Mouse (Mus musculus) forebrain, embryonic 15.5 days (tissue): ENCODE results near the gene Xpo4. TPM values are rescaled to one million over a fixed set of nuclear protein-coding genes. Genes with fewer than 3 reads are reported as not detected.
"Not testable (repeated sequence)": the region's sequence is repeated elsewhere in the genome, so short reads cannot be mapped to it uniquely, and the experiment has no call there.

Source experiments
- ATAC-seq: fragments of 200-750 bp; cut with Nextera tagmentation; replicated peaks from 2 replicates; pipeline ENCODE4 v1.8.0; 2017; ENCODE audit warnings: mild to moderate bottlenecking, moderate TSS enrichment, moderate library complexity
- H3K27ac ChIP-seq: fragments of 300-500 bp; sonication (generic); replicated peaks from 2 replicates; pipeline ENCODE4 v1.5.1; 2015; ENCODE audit warnings: mild to moderate bottlenecking, inconsistent platforms
- H3K27me3 ChIP-seq: fragments of 300-500 bp; sonication (generic); 2 replicates; pipeline ENCODE4 v1.6.1; 2015; ENCODE audit warnings: inconsistent platforms
- H3K36me3 ChIP-seq: fragments of 300-500 bp; sonication (generic); 2 replicates; pipeline ENCODE4 v1.6.1; 2015; ENCODE audit warnings: mild to moderate bottlenecking, inconsistent platforms
- H3K4me1 ChIP-seq: fragments of 300-500 bp; sonication (generic); 2 replicates; pipeline ENCODE4 v1.6.1; 2015; ENCODE audit warnings: inconsistent platforms
- H3K4me2 ChIP-seq: fragments of 300-500 bp; sonication (generic); replicated peaks from 2 replicates; pipeline ENCODE4 v1.6.1; 2015; ENCODE audit warnings: mild to moderate bottlenecking, inconsistent platforms
- H3K4me3 ChIP-seq: fragments of 300-500 bp; sonication (generic); 2 replicates; pipeline ENCODE4 v1.5.1; 2015; ENCODE audit warnings: mild to moderate bottlenecking, inconsistent platforms
- H3K9ac ChIP-seq: fragments of 300-500 bp; sonication (generic); replicated peaks from 2 replicates; pipeline ENCODE4 v1.6.1; 2015; ENCODE audit warnings: mild to moderate bottlenecking, inconsistent platforms
- H3K9me3 ChIP-seq: fragments of 300-500 bp; sonication (generic); 2 replicates; pipeline ENCODE4 v1.6.1; 2016; ENCODE audit warnings: inconsistent platforms
- WGBS: fragments of 180-500 bp; shearing (Covaris S2); methylation state at CpG from one replicate; pipeline ENCODE4 v1.1.7; 2015; ENCODE audit warnings: mixed read lengths; 5-methylcytosine and 5-hydroxymethylcytosine counted together
- polyA plus RNA-seq: library from polyadenylated mRNA; unstranded; fragments of >200 nt; fragmentation: Nextera tagmentation; extraction: Ambion mirVana; gene quantifications from 2 replicates; pipeline ENCODE4 v1.2.1, GENCODE M21; 2015

Gene Xpo4
- polyA plus RNA-seq, 1 experiment from 2014 or later, result 14.9 TPM

DNA sequence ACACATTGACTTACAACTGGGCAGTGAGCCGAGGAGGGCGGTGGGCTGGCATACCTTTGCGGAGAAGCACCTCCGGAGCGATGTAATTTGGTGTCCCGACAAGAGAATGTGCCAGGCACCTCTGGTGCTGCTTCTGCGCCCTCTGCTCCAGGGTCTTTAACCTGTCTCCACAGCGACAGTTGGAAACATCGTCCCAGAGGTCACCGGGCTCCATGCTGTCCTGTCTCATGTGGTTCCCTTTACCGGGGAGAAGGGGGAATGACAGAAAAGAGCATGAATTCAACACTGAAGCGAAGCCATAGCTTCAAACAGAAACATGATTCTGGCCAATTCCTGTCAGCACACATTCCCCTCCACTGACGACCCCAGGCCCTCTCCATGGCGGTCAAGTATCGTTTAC, 30.8 kb upstream of the Xpo4 start:
- 91% methylated on average over 15 of the region's 15 CpGs for whole genome bisulfite sequencing
- Histone ChIP-seq H3K27me3 (no peaks in the 10 kb centered on the region), H3K4me2 (no peak overlapping the region), H3K4me1 (no peaks in the 10 kb centered on the region), H3K4me3 (no peak overlapping the region), H3K27ac (no peak overlapping the region), H3K9ac (no peak overlapping the region), H3K9me3 (no peaks in the 10 kb centered on the region), H3K36me3 (peaks cover 17% of the 10 kb centered on the region; the same call in 1 of the 2 replicates)
- no peak for ATAC-seq

DNA sequence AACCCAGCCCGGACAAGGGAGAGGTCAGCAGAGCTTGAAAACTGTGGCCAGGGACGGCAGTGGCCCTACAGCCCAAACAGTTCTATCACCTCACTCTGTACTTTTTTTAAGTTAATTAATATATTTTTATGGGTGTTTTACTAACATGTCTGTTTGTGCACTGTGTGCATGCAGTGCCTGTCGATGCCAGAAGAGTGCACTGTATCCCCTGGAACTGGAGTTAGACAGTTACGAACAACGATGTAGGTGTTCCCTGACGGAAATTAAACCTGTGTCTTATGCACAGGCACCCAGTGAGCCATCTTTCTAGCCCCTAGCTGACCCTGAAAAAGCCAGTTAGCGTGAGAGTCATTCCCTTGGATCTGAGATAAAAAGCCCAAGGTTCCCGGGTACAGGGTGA, 30.3 kb upstream of the Xpo4 start:
- H3K27ac ChIP-seq, result no peak overlapping the region
- H3K27me3 ChIP-seq, result no peaks in the 10 kb centered on the region
- no peak overlapping the region for H3K4me3 ChIP-seq
- H3K9ac ChIP-seq, result no peak overlapping the region
- peaks cover 17% of the 10 kb centered on the region; the same call in 1 of the 2 replicates for H3K36me3 ChIP-seq
- H3K9me3 ChIP-seq, result no peaks in the 10 kb centered on the region
- no peak overlapping the region for H3K4me2 ChIP-seq
- H3K4me1 ChIP-seq, result no peaks in the 10 kb centered on the region
- WGBS, result 86% methylated on average over 8 of the region's 8 CpGs
- ATAC-seq, result no peak

DNA sequence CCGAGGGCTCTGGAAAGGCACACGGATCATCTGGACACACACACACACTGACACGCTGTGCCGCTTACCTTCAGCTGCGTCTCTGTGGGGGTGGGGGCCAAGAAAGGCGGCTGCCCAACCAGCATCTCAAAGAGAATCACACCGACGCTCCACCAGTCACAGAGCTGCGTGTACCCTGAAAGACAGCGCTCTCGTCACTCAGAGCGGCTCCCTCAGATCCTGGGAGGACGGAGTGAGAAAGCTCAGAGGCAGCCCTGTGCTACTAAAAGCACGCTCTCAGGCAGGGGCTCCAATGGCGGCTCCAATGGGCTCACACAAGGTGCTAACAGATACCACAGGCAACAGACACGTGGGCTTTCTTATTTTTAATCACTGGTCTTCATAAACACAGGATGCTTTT, 29.0 kb upstream of the Xpo4 start:
- no peaks in the 10 kb centered on the region for H3K9me3 ChIP-seq
- no peak overlapping the region for H3K4me3 ChIP-seq
- H3K4me2 ChIP-seq, result no peak overlapping the region
- no peak overlapping the region for H3K27ac ChIP-seq
- no peak overlapping the region for H3K9ac ChIP-seq
- WGBS, result 85% methylated on average over 16 of the region's 16 CpGs
- H3K4me1 ChIP-seq, result no peaks in the 10 kb centered on the region
- H3K27me3 ChIP-seq, result no peaks in the 10 kb centered on the region
- H3K36me3 ChIP-seq, result peaks cover 14% of the 10 kb centered on the region; the same call in 1 of the 2 replicates
- ATAC-seq, result no peak

DNA sequence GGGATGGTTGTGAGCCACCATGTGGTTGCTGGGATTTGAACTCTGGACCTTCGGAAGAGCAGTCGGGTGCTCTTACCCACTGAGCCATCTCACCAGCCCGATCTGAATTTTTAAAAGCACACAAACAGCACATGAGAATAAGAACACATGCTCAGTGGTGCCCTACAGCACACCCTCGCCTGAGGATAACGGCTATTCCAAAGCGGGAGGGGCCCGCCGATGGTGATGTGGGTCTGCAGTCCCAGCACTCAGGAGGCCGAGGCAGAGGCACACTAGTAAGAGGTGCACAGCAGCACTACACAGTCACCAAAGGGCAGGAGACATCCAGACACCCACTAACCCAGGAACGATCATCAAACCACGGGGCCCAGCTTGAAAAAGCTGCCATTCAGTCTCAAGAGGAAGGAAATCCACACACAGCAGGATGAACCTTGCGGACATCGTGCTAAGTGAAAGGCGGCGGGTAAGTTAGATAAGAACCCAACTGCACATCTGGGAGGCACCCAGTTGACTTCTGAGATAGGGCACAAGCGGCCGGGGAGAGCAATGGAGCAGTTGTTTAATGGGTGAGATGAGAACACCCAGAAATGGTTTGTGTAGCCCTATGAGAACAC, 27.4 kb upstream of the Xpo4 start:
- H3K36me3 ChIP-seq, result peaks cover 13% of the 10 kb centered on the region; the same call in 1 of the 2 replicates
- H3K4me3 ChIP-seq, result no peak overlapping the region
- no peaks in the 10 kb centered on the region for H3K4me1 ChIP-seq
- H3K9me3 ChIP-seq, result no peaks in the 10 kb centered on the region
- 94% methylated on average over 17 of the region's 17 CpGs for WGBS
- no peak overlapping the region for H3K4me2 ChIP-seq
- no peak for ATAC-seq
- H3K27ac ChIP-seq, result no peak overlapping the region
- H3K9ac ChIP-seq, result no peak overlapping the region
- no peaks in the 10 kb centered on the region for H3K27me3 ChIP-seq

DNA sequence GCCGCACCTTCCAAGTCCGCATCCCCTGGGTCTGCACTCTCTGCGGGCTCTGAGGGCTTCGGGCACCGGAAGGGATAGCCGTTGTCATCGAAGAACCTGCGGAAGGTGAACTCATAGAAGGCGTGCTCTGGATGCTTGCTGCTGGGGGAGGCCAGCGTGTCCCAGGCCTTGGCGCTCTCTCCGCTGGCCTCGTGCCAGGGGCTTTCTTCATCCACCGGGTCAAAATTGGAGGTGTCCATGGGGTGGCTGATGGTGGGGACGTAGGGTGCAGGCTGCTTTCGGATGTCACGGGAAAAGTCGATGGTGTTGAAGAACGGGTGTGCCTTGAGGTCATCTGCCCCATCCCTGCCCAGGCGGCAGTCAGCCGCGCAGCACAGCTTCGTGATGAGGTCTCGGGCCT, 26.1 kb upstream of the Xpo4 start:
- peaks cover 13% of the 10 kb centered on the region; the same call in 1 of the 2 replicates for H3K36me3 ChIP-seq
- 95% methylated on average over 24 of the region's 24 CpGs for WGBS
- H3K27ac ChIP-seq, result no peak overlapping the region
- no peak overlapping the region for H3K9ac ChIP-seq
- no peak overlapping the region for H3K4me3 ChIP-seq
- H3K9me3 ChIP-seq, result no peaks in the 10 kb centered on the region
- ATAC-seq, result no peak
- no peaks in the 10 kb centered on the region for H3K27me3 ChIP-seq
- H3K4me1 ChIP-seq, result no peaks in the 10 kb centered on the region
- no peak overlapping the region for H3K4me2 ChIP-seq

DNA sequence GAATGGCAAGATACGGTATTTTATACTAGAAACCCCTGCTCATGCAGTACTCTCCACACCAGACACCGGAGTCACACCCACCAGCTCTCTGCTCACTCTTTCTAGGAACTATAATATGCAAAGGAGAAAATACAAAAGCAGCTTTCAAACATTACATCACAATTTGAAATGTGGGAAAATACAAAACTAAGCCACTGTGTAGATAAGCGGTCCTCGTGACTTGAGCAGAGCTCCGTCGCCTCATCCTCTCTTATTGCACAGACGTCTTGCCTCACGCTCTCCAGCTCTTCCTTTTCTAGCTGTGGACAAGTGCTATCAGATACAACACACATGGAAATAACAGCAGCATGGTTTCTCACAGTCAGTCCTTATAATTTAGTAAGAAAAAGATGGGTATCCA, 25.5 kb upstream of the Xpo4 start:
- H3K9ac ChIP-seq, result no peak overlapping the region
- H3K4me2 ChIP-seq, result no peak overlapping the region
- no peaks in the 10 kb centered on the region for H3K9me3 ChIP-seq
- no peaks in the 10 kb centered on the region for H3K27me3 ChIP-seq
- no peak overlapping the region for H3K4me3 ChIP-seq
- no peak overlapping the region for H3K27ac ChIP-seq
- no peak for ATAC-seq
- peaks cover 8% of the 10 kb centered on the region; the same call in 1 of the 2 replicates for H3K36me3 ChIP-seq
- H3K4me1 ChIP-seq, result no peaks in the 10 kb centered on the region
- 94% methylated on average over 8 of the region's 8 CpGs for WGBS

DNA sequence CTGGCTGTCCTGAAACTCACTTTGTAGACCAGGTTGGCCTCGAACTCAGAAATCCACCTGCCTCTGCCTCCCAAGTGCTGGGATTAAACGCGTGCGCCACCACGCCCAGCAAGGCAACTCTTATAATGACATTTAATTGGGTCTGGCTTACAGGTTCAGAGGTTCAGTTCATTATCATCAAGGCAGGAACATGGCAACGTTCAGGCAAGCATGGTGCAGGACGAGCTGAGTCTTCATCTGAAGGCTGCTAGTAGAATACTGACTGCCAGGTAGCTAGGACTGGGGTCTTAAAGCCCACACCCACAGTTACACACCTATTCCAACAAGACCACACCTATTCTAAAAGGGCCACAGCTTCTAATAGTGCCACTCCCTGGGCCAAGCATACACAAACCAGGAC, 22.8 kb upstream of the Xpo4 start:
- H3K9me3 ChIP-seq, H3K36me3 ChIP-seq, ATAC-seq: not testable (repeated sequence)

DNA sequence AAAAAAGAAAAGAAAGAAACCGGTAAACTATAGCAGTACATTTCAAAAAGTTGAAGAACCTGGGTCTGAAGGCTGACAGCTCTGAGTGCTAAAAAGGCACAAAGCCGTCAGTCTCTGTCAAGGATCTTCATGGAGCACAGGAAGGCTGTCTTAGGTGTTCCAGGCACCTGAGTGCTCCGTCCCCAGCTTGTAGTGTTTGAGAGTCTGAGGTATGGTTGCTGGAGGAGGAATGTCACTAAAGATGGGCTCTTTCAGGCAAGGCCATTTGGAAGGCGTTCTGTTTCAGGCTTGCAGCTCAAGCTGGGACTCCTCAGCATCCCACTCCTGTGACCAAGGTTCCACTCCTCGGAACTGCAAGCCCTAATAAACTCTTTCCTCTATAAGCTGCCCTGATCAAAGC, 22.2 kb upstream of the Xpo4 start:
- 87% methylated on average over 5 of the region's 5 CpGs for WGBS
- no peak for ATAC-seq
- H3K27me3 ChIP-seq, result no peaks in the 10 kb centered on the region

More for the DNA sequence above, 22.8 kb upstream of the Xpo4 start:
- not testable (repeated sequence) for H3K4me3 ChIP-seq, H3K4me1 ChIP-seq, H3K4me2 ChIP-seq, H3K27me3 ChIP-seq, H3K9ac ChIP-seq, H3K27ac ChIP-seq
- WGBS, result 93% methylated on average over 7 of the region's 7 CpGs

DNA sequence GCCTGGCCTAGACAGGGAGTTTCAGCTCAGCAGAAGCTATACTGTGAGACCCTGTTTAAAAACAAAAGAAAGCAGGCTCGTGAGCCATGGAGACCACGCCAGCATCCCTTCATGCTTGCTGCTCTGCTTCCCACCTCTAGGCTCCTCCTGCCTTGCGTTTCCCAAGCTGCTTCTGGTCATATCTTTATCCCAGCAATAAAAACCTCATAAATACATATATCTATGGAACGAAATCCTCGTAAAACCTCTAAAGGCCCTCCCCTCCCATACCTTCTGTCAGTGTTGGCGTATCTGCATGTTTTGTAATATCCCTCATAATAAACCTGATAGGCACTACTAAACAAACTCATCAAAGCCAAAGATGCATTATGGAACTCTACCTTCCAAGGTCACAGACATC, 21.4 kb upstream of the Xpo4 start:
- Histone ChIP-seq H3K4me1 (no peaks in the 10 kb centered on the region), H3K9ac (no peak overlapping the region), H3K4me3 (no peak overlapping the region), H3K4me2 (no peak overlapping the region), H3K9me3 (no peaks in the 10 kb centered on the region), H3K27me3 (no peaks in the 10 kb centered on the region), H3K36me3 (0 out of 2 replicates have a peak, but pooled peaks cover 3% of the 10 kb centered on the region), H3K27ac (no peak overlapping the region)
- 88% methylated on average over 6 of the region's 6 CpGs for WGBS
- ATAC-seq, result no peak

More for the DNA sequence above, 22.2 kb upstream of the Xpo4 start:
- Histone ChIP-seq H3K9ac (no peak overlapping the region), H3K36me3 (0 out of 2 replicates have a peak, but pooled peaks cover 3% of the 10 kb centered on the region), H3K27ac (no peak overlapping the region), H3K4me1 (no peaks in the 10 kb centered on the region), H3K4me2 (no peak overlapping the region), H3K9me3 (no peaks in the 10 kb centered on the region), H3K4me3 (no peak overlapping the region)

DNA sequence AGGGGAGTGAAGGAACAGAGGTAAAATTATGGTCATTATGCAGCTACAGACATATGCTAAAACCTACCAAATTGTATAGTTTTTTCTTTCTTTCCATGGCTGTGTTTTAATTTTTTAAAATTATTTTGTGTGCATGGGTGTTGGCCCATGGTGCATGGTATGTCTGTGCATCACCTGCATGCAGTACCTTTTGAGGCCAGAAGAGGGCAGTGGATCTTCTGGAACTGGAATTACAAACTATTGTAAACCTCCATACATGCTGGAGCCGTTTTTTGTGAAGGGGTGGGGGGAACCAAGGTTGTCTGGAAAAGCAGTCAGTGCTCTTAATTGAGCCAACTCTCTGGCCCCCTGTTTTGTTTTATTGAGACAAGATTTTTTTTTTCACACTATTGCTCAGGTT, 19.3 kb upstream of the Xpo4 start:
- no peak overlapping the region for H3K4me2 ChIP-seq
- no peaks in the 10 kb centered on the region for H3K4me1 ChIP-seq
- H3K9ac ChIP-seq, result no peak overlapping the region
- no peaks in the 10 kb centered on the region for H3K27me3 ChIP-seq
- WGBS, result 5% methylated on average over 1 of the region's 1 CpGs
- H3K9me3 ChIP-seq, result no peaks in the 10 kb centered on the region
- H3K36me3 ChIP-seq, result no peaks in the 10 kb centered on the region
- H3K4me3 ChIP-seq, result no peak overlapping the region
- ATAC-seq, result peak; percentile 64; the same call in 1 of the 2 replicates
- H3K27ac ChIP-seq, result no peak overlapping the region

DNA sequence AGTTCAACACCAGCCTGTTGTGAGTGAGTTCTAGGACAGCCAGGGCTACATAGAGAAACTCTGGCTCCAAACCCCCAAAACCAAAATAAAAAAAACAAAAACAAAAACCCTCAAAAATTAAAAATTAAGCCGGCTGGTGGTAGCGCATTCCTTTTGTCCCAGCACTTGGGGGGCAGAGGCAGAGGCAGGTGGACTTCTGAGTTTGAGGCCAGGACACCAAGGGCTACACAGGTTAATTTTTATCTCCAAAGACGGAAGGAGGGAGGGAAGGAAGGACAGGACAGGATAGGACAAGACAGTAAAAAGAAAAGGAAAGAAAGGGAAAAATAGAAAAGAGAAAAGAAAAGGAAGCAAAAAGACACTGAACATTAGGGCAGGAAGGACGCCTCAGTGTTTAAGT, 17.5 kb upstream of the Xpo4 start:
- Histone ChIP-seq H3K36me3 (no peaks in the 10 kb centered on the region), H3K4me3 (no peak overlapping the region)
- WGBS, result 87% methylated on average over 4 of the region's 4 CpGs

DNA sequence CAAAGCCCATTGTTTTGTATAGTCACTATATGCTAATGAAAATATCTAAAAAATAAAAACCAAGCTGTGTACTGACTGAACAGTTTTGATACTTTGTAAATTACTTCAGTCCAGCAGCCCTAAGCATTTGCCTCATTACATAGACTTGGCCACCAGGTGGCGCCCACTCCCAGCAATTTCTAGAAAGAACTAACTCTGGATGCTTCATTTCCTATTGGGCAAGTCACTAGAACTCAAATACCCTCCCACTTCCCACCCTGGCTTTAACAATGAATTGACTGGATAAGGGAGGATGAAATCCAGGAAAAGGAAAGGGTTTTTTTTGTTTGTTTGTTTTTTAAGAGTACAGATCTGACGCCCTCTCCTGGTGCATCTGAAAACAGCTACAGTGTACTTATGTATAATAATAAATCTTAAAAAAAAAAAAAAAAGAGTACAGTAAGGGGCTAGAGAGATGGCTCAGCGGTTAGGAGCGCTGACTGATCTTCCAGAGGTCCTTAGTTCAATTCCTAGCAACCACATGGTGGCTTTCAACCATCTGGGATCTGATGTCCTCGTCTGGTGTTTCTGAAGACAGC, 14.8 kb upstream of the Xpo4 start:
- Histone ChIP-seq H3K4me1 (no peaks in the 10 kb centered on the region), H3K27ac (no peak overlapping the region), H3K4me2 (no peak overlapping the region), H3K27me3 (no peaks in the 10 kb centered on the region), H3K36me3 (no peaks in the 10 kb centered on the region), H3K4me3 (no peak overlapping the region), H3K9ac (no peak overlapping the region), H3K9me3 (no peaks in the 10 kb centered on the region)
- WGBS, result 46% methylated on average over 5 of the region's 5 CpGs
- peak; percentile 88 for ATAC-seq

More for the DNA sequence above, 17.5 kb upstream of the Xpo4 start:
- ATAC-seq, result no peak
- H3K9ac ChIP-seq, result no peak overlapping the region
- H3K27me3 ChIP-seq, result no peaks in the 10 kb centered on the region
- no peak overlapping the region for H3K27ac ChIP-seq
- H3K4me1 ChIP-seq, result no peaks in the 10 kb centered on the region
- no peaks in the 10 kb centered on the region for H3K9me3 ChIP-seq
- no peak overlapping the region for H3K4me2 ChIP-seq

DNA sequence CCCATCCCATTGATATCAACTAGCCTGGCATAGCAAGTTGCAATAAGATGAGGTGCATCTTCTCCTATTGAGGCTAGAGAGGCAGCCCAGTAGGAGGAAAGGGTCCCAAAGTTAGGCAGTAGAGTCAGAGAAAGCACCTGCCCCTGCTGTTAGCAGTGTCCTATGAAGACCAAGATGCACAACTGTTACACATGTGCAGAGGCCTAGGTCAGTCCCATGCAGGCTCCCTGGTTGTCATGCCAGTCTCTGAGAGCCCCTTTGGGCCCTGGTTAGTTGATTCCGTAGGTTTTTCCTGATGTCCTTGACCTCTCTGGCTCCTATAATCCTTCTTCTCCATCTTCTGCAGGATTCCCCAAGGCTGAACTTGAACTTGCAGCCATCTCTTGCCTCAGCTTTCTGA, 14.3 kb upstream of the Xpo4 start:
- H3K27me3 ChIP-seq, result no peaks in the 10 kb centered on the region
- no peaks in the 10 kb centered on the region for H3K4me1 ChIP-seq
- H3K4me2 ChIP-seq, result no peak overlapping the region
- no peak overlapping the region for H3K4me3 ChIP-seq
- H3K9me3 ChIP-seq, result no peaks in the 10 kb centered on the region
- H3K36me3 ChIP-seq, result no peaks in the 10 kb centered on the region
- peak; percentile 48; the same call in 1 of the 2 replicates for ATAC-seq
- no peak overlapping the region for H3K27ac ChIP-seq
- WGBS, result 40% methylated on average over 1 of the region's 1 CpGs
- no peak overlapping the region for H3K9ac ChIP-seq
